Mouse (Mus musculus) heart, adult 10 weeks (tissue): ENCODE data around the gene Itih3. TPM values are rescaled to one million over a fixed set of nuclear protein-coding genes. Genes with fewer than 3 reads are reported as not detected.

Experiments
- polyA plus RNA-seq: library from polyadenylated mRNA; stranded (reverse); fragments of 350-450 nt; fragmentation: Illumina TruSeq; extraction: RNeasy Lipid Tissue Mini Kit (QIAGEN cat#74804); gene quantifications from one replicate; pipeline ENCODE4 v1.2.3, GENCODE M21; 2014; ENCODE audit warnings: low read depth, low replicate concordance

Gene Itih3
- polyA plus RNA-seq, result 0.52 TPM

GRCm38 (mm10) chr14:30923375-30924105, at the start of gene Itih3:
Gene Itih3 (minus strand): TSS chr14:30923760.

GRCm38 (mm10) chr14:30951154-30951825, 27.7 kb upstream of the Itih3 start, which contains the start of gene Nek4:
Gene Nek4 (plus strand): TSS chr14:30951377.

GRCm38 (mm10) chr14:30943038-30943437, 19.5 kb upstream of the Itih3 start, which contains the start of gene Itih1:
Gene Itih1 (minus strand): TSS chr14:30943289.

GRCm38 (mm10) chr14:30886204-30886603, 37.4 kb downstream of the Itih3 start, which contains the start of gene Itih4:
Gene Itih4 (plus strand): TSS chr14:30886476.

GRCm38 (mm10) chr14:30878958-30879571, 44.5 kb downstream of the Itih3 start, which contains the start of gene Mustn1:
Gene Mustn1 (plus strand): TSS chr14:30879200.

Other genes starting within 250 kb of the Itih3 start
- gene Sfmbt1, start 208.9 kb downstream of the Itih3 start, polyA plus RNA-seq, result 5.4 TPM
- 12.3 TPM for gene Tmem110, start 98.2 kb downstream of the Itih3 start, polyA plus RNA-seq
- gene Mustn1, start 44.6 kb downstream of the Itih3 start, polyA plus RNA-seq, result 15.1 TPM
- 4.7 TPM for gene Itih4, start 37.3 kb downstream of the Itih3 start, polyA plus RNA-seq
- not detected for gene Itih1, start 19.5 kb upstream of the Itih3 start, polyA plus RNA-seq
- 4.4 TPM for gene Nek4, start 27.6 kb upstream of the Itih3 start, polyA plus RNA-seq
- gene Glt8d1, start 77.6 kb upstream of the Itih3 start, polyA plus RNA-seq, result 44.4 TPM
- gene Spcs1, start 77.9 kb upstream of the Itih3 start, polyA plus RNA-seq, result 184 TPM
- gene Pbrm1, start 95.4 kb upstream of the Itih3 start, polyA plus RNA-seq, result 22.5 TPM
- 40.5 TPM for gene Gnl3, start 95.4 kb upstream of the Itih3 start, polyA plus RNA-seq
- 54.4 TPM for gene Smim4, start 205.2 kb upstream of the Itih3 start, polyA plus RNA-seq
- gene Nt5dc2, start 207.3 kb upstream of the Itih3 start, polyA plus RNA-seq, result 25.2 TPM
- gene Stab1, start 244.9 kb upstream of the Itih3 start, polyA plus RNA-seq, result 64.9 TPM